Mouse (Mus musculus) gastrocnemius, postnatal 10 days (tissue): Measurements from ENCODE around the gene 9030624G23Rik. TPM values are rescaled to one million over a fixed set of nuclear protein-coding genes. Genes with fewer than 3 reads are reported as not detected.
"Not testable (repeated sequence)": the region's sequence is repeated elsewhere in the genome, so short reads cannot be mapped to it uniquely, and the experiment has no call there.

Experiments
- DNase-seq: peaks from one replicate; pipeline ENCODE4 v3.0.0; 2021; ENCODE audit warnings: mixed read lengths
- long read RNA-seq, 2 experiments: library from polyadenylated mRNA; stranded (forward); transcript quantifications; one replicate each; pipeline ENCODE4 v2.0.0; 2021
- total RNA-seq, 2 experiments: library from RNA; stranded (reverse); gene quantifications; 2 replicates each; pipeline ENCODE4 v1.2.3; 2021

9030624G23Rik gene
- under 1 TPM; 0.78 to 0.93 TPM for total RNA-seq
- long read RNA-seq, experiment 1 = 0 reads
- long read RNA-seq, experiment 2, partial matches to known transcripts = 0 of 1 reads
- long read RNA-seq, experiment 2, other reads (novel, unspliced or antisense) = 0 of 1 reads

- DNase-seq = peak; percentile 41
Measured at GRCm38 (mm10) chr12:24097108-24097520, at the start of gene 9030624G23Rik. Gene 9030624G23Rik, minus strand, starts transcription at chr12:24097246.

- not testable (repeated sequence) for DNase-seq
Measured at GRCm38 (mm10) chr12:24083096-24083495, 13.9 kb downstream of the 9030624G23Rik start.
